Mouse (Mus musculus): ENCODE measurements at regions not wholly inside any gene's neighbourhood (a gene's known extent, or its start where the extent isn't known, plus 50 kb on each side); places are given as distances from the start of the nearest gene placed in this dataset.

DNA sequence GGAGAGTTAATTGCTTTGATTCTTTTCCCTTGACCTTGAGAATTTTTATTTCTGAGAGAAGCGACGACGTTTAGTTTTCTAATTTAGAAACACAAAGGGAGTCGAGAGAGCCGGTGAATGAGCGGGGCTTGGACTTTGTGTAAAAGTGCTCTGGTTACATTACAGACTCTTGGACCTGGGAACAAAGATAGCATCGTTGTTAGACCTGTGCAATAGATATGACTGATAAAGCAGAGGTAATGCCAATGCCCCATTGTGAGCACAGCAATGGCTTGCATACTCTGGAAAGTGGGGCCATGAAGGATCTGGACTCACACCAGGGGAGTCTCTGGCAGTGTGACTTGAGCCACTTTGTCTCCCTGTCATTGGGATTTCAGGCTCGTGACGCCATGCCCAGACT lies 115.4 kb upstream of the Topaz1 start:
- TF ChIP-seq CTCF (IDR thresholded peaks at IDR 0.05; ENCODE audit: control insufficient read depth, insufficient read depth, insufficient replicate concordance, low read depth, low read length): no peak
- no peak for TF ChIP-seq POLR2A (IDR thresholded peaks at IDR 0.05; ENCODE audit: control insufficient read depth, low read depth, low read length)

Data from testis, adult 2 months (tissue).